Mouse (Mus musculus) midbrain, postnatal 0 days (tissue): ENCODE results near the gene Popdc3. TPM values are rescaled to one million over a fixed set of nuclear protein-coding genes. Genes with fewer than 3 reads are reported as not detected.
A peak's percentile ranks its signal among the peaks of the same experiment; 100 is the strongest.

ENCODE experiments used
- ATAC-seq: fragments of 200-750 bp; cut with Nextera tagmentation; 2 replicates; pipeline ENCODE4 v1.8.0; 2017; ENCODE audit warnings: moderate number of reproducible peaks, mild to moderate bottlenecking, moderate TSS enrichment, moderate library complexity; ENCODE audit not compliant: low FRiP score
- DNase-seq: peaks from one replicate; pipeline ENCODE4 v3.0.0-alpha.2; 2015; ENCODE audit warnings: low spot score
- H3K27ac ChIP-seq: fragments of 300-500 bp; sonication (generic); 2 replicates; pipeline ENCODE4 v1.5.1; 2014; ENCODE audit warnings: low read depth, mild to moderate bottlenecking, low read length, mixed read lengths
- H3K27me3 ChIP-seq: fragments of 300-500 bp; sonication (generic); 2 replicates; pipeline ENCODE4 v1.6.1; 2014; ENCODE audit warnings: low read length, control low read depth, mixed read lengths; ENCODE audit not compliant: insufficient read depth
- H3K36me3 ChIP-seq: fragments of 300-500 bp; sonication (generic); 2 replicates; pipeline ENCODE4 v1.6.1; 2014; ENCODE audit warnings: low read length, control low read depth, mixed read lengths; ENCODE audit not compliant: insufficient read depth
- H3K4me1 ChIP-seq: fragments of 300-500 bp; sonication (generic); 2 replicates; pipeline ENCODE4 v1.6.1; 2014; ENCODE audit warnings: mild to moderate bottlenecking, control low read depth, antibody characterized with exemption, low read length, mixed read lengths; ENCODE audit not compliant: insufficient read depth
- H3K4me2 ChIP-seq: fragments of 300-500 bp; sonication (generic); 2 replicates; pipeline ENCODE4 v1.6.1; 2014; ENCODE audit warnings: low read depth, mild to moderate bottlenecking, low read length, mixed read lengths; ENCODE audit not compliant: poor library complexity, severe bottlenecking
- H3K4me3 ChIP-seq: fragments of 300-500 bp; sonication (generic); 2 replicates; pipeline ENCODE4 v1.5.1; 2014; ENCODE audit warnings: low read depth, mild to moderate bottlenecking, low read length, moderate library complexity
- H3K9ac ChIP-seq: fragments of 300-500 bp; sonication (generic); replicated peaks from 2 replicates; pipeline ENCODE4 v1.6.1; 2014; ENCODE audit warnings: mild to moderate bottlenecking, low read length, moderate library complexity, mixed read lengths; ENCODE audit not compliant: poor library complexity, severe bottlenecking
- H3K9me3 ChIP-seq: fragments of 300-500 bp; sonication (generic); 2 replicates; pipeline ENCODE4 v1.6.1; 2016; ENCODE audit warnings: low read length, control low read depth
- CTCF ChIP-seq: IDR thresholded peaks from 2 replicates; pipeline ENCODE4 v1.5.1; 2016; ENCODE audit warnings: antibody characterized with exemption, mild to moderate bottlenecking
- WGBS: fragments of 180-500 bp; shearing (Covaris S2); extraction: QIAGEN DNeasy Blood & Tissue Kit; methylation state at CpG from one replicate; pipeline ENCODE4 v1.1.7; 2014; 5-methylcytosine and 5-hydroxymethylcytosine counted together
- polyA plus RNA-seq: library from polyadenylated mRNA; unstranded; fragments of >200 nt; fragmentation: Nextera tagmentation; extraction: Ambion mirVana; gene quantifications from 2 replicates; pipeline ENCODE4 v1.2.1, GENCODE M21; 2015
- total RNA-seq: library from RNA; depleted of rRNA; stranded (reverse); fragments of >200 nt; gene quantifications from 2 replicates; pipeline ENCODE4 v1.2.3, GENCODE M21; 2014

Popdc3 gene
- total and polyA plus RNA-seq, 2 experiments from 2014 or later, result 2.4 to 2.7 TPM

DNA sequence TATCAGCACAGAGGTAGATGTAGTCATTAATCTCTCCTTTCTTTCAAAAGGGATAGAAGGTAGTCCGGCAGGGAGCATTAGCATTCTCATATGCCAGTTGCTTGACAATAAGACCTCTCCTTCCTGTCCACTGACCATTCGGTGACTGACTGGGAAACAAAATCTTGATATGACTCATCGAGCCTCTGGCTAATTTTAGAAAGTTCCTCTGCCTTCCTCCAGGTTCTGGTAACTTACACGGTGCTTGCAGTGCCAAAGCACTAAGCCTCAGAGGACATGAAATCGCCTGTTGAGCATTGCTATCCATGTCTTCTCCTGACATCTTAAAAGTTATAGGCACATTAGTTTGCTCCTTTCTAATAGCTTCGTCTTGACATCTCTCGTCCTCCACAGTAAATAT is 38.8 kb downstream of the Popdc3 start:
- WGBS, result 89% methylated on average over 7 of the region's 7 CpGs
- Histone ChIP-seq H3K27me3 (no peaks in the 10 kb centered on the region), H3K9ac (no peak overlapping the region), H3K4me1 (no peaks in the 10 kb centered on the region), H3K9me3 (no peaks in the 10 kb centered on the region), H3K4me3 (no peak overlapping the region), H3K36me3 (no peaks in the 10 kb centered on the region), H3K4me2 (no peak overlapping the region), H3K27ac (no peak overlapping the region)
- no peak for TF ChIP-seq CTCF
- DNase-seq, result no peak
- no peak for ATAC-seq

DNA sequence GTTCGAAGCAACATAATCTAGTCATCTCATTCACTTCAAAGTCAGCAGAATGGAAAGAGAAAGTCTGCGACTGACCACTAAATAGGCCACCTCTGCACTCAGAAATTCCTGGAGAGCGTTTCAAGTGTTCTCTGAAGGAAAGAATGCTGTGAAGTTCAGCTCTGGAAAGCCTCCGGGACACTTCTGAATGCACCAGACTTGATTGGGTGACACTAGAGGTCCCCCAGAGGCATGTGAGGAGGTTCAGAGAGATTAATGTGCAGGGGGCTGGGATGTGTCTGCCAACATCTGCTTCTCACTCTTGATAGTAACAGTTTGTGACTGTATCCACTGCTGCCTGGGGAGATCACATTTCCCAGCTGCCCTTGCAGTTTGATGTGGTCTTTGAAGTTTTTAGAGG is 52.1 kb downstream of the Popdc3 start:
- Histone ChIP-seq H3K9me3 (no peaks in the 10 kb centered on the region), H3K27me3 (no peaks in the 10 kb centered on the region), H3K4me3 (no peak overlapping the region), H3K27ac (no peak overlapping the region), H3K9ac (no peak overlapping the region), H3K4me2 (no peak overlapping the region), H3K4me1 (no peaks in the 10 kb centered on the region), H3K36me3 (no peaks in the 10 kb centered on the region)
- WGBS, result 19% methylated on average over 4 of the region's 4 CpGs
- TF ChIP-seq CTCF, result no peak
- DNase-seq (peak; percentile 7), ATAC-seq (peak; percentile 34; the same call in 1 of the 2 replicates)

DNA sequence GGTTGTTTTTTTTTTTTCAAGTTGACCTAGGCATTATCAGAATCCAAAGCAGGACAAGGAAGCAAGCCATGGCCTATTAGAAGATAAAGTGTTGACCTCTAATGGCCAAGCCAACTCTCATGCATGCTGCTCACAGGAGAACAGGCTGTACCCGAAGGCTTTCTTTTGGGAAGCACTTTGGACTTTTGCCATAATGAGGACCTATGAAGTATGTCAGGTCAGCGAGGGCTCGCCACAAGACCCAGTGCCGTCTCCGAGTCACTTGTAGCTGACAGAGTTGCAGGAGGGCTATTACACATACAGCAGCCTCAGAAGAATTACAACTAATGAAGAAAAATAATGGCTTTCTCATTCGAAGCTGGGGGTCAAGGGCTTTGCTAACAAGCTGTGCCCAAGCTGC is 55.5 kb downstream of the Popdc3 start:
- ATAC-seq (no peak), DNase-seq (no peak)
- 79% methylated on average over 6 of the region's 6 CpGs for WGBS
- Histone ChIP-seq H3K9ac (no peak overlapping the region), H3K36me3 (no peaks in the 10 kb centered on the region), H3K4me2 (no peak overlapping the region), H3K27ac (no peak overlapping the region), H3K4me3 (no peak overlapping the region), H3K4me1 (no peaks in the 10 kb centered on the region), H3K9me3 (no peaks in the 10 kb centered on the region), H3K27me3 (no peaks in the 10 kb centered on the region)
- no peak for TF ChIP-seq CTCF

DNA sequence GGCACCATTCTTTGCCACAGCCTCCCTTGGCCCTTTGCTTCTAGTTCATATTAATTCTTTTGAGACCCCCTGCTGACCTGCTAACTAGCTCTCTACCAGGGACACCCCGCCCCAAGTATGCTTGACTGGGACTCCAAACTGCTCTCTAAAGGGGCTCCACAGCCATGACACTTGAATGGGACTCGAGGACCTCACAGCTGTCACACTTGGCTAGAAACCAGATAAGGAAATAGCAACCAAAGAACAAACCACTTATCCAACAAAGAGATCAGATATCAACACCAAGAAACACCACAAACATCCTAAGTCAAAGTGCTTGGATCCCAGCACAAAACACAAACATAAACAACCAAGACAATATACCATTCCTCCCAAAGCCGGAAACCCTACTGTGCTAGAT is 58.4 kb downstream of the Popdc3 start:
- H3K27me3 ChIP-seq, result no peaks in the 10 kb centered on the region
- no peak overlapping the region for H3K27ac ChIP-seq
- no peak overlapping the region for H3K4me2 ChIP-seq
- H3K4me3 ChIP-seq, result no peak overlapping the region
- no peaks in the 10 kb centered on the region for H3K36me3 ChIP-seq
- no peaks in the 10 kb centered on the region for H3K4me1 ChIP-seq
- ATAC-seq (no peak), DNase-seq (no peak)
- no peak for TF ChIP-seq CTCF
- WGBS, result 42% methylated on average over 3 of the region's 3 CpGs
- H3K9me3 ChIP-seq, result no peaks in the 10 kb centered on the region
- H3K9ac ChIP-seq, result no peak overlapping the region

DNA sequence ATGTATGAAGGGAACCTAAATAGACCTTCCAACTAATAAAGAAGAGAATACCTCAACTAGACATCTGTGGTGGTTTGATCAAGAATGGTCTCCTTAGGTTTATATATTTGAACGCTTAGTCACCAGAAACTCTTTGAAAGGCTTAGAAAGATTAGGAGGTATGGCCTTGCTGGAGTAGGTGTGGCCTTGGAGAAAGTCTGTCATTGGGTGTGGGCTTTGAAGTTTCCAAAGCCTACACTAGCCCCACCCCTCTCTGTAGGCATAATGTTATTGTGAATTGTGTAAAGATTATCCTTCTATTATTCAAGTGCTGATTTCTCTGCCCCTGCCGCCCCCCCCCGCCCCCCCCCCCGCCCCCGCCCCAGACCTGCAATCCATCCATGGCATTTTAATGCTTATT is 59.6 kb downstream of the Popdc3 start:
- 61% methylated on average over 5 of the region's 5 CpGs for WGBS
- Histone ChIP-seq H3K27ac (no peak overlapping the region), H3K9me3 (no peaks in the 10 kb centered on the region), H3K4me2 (no peak overlapping the region), H3K4me1 (no peaks in the 10 kb centered on the region), H3K27me3 (no peaks in the 10 kb centered on the region), H3K4me3 (no peak overlapping the region), H3K9ac (no peak overlapping the region), H3K36me3 (no peaks in the 10 kb centered on the region)
- DNase-seq, result no peak
- TF ChIP-seq CTCF, result no peak
- ATAC-seq, result no peak

DNA sequence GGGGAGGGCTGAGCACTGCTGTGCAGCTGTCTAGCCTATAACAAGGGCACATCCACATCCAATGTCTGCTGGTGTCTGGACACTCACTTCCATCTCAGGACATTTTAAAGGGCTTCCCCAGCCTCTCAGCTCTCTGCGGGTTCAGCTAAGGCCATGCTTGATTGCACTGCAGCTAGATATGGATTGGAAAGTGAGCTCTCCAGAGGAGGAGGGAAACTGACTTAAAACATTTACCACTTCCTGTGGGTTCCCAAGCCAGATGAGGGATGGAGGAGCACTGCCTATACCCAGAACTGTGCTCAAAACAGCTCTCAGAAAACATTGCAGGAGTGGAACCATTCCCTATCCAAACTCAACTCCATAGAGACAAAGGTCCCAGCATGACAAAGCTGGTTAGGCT is 82.6 kb downstream of the Popdc3 start:
- Histone ChIP-seq H3K27me3 (no peaks in the 10 kb centered on the region), H3K9ac (no peak overlapping the region), H3K4me2 (no peak overlapping the region), H3K9me3 (0 out of 2 replicates have a peak, but pooled peaks cover 2% of the 10 kb centered on the region), H3K27ac (no peak overlapping the region), H3K36me3 (no peaks in the 10 kb centered on the region), H3K4me1 (no peaks in the 10 kb centered on the region), H3K4me3 (no peak overlapping the region)
- DNase-seq (no peak), ATAC-seq (no peak)
- TF ChIP-seq CTCF, result no peak
- 64% methylated on average over 1 of the region's 1 CpGs for WGBS
